Mouse (Mus musculus) small intestine, adult 10 weeks (tissue): ENCODE measurements around the gene 5730409E04Rik. TPM values are rescaled to one million over a fixed set of nuclear protein-coding genes. Genes with fewer than 3 reads are reported as not detected.

ENCODE experiments used
- polyA plus RNA-seq: library from polyadenylated mRNA; stranded (reverse); fragments of 350-450 nt; fragmentation: Illumina TruSeq; extraction: RNeasy Lipid Tissue Mini Kit (QIAGEN cat#74804); gene quantifications from one replicate; pipeline ENCODE4 v1.2.3, GENCODE M21; 2014; ENCODE audit warnings: low replicate concordance

The 5730409E04Rik gene
- 1.2 TPM for polyA plus RNA-seq

DNA sequence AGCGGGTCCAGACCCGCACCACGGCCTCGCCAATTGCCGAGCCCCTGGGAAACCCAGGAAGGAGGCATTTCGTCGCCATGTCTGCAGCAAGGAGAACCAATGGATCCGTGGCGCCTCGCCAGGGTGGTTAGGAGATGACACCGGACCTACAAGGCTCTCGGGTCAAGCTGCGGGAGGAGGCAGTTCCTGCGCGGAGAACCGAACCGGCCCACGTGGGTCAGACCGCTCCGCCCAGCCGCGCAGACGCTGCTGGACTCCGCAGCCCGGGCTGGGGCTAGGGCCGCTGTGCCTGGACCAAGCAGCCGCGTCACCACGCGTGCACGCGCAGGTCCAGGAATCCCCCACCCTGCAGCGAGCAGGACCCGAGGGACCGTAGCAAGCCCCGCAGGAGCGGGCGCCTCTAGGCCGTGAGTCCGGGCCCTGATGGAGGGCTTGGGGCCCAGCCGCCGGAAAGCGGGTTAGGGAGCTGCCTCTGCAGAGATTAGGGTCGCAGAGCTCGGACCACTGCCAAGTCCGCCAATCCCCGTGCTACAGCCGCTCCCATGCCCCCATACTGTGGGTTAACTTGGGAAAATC is at the start of gene 5730409E04Rik:
Gene 5730409E04Rik (plus strand): TSS at position 213 of the 576 bp plus-strand sequence.

Other genes starting within 250 kb of the 5730409E04Rik start
- gene Ago3, start 180.3 kb upstream of the 5730409E04Rik start, polyA plus RNA-seq: 8.4 TPM
- gene Ago1, start 141.2 kb upstream of the 5730409E04Rik start, polyA plus RNA-seq: 7.9 TPM
- gene Ago4, start 76.3 kb upstream of the 5730409E04Rik start, polyA plus RNA-seq: 3.9 TPM
- gene Clspn, start 52.9 kb upstream of the 5730409E04Rik start, polyA plus RNA-seq: 3.3 TPM
- gene Psmb2, start 67.8 kb downstream of the 5730409E04Rik start, polyA plus RNA-seq: 63.6 TPM
- not detected for gene Tfap2e, start 126.4 kb downstream of the 5730409E04Rik start, polyA plus RNA-seq
- gene Ncdn, start 143.6 kb downstream of the 5730409E04Rik start, polyA plus RNA-seq: 0.11 TPM
- gene AU040320, start 143.7 kb downstream of the 5730409E04Rik start, polyA plus RNA-seq: 8.5 TPM